8 mouse cellular contexts compared by ENCODE assay signal in the genomic region with DNA sequence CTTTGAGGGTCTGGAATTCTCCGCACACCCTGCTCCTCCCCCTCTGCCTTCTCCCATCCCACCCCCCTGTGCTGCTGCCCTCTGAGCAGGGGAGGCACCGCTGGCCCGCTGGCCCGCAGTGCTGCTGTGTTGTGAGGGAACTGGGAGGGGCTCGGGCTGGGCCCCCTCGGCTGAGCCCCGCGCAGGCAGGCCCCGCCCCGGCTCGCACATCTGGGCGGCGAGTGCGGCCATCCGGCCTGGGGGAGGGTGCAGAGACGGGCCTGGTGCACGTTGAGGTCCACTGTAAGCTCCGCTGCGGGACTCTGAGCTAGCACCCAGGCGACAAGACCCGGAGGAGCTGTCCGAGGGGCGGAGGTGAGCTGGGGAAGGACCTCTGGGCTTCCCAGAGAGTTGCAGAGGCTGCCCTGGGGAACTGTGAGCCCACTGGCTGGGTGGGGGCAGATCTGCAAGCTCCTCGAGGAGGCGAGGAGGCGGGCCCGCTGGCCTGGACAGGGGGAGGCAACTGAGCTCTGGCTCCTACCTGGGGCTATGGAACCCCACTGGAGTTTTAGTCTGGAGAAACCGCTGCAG. TPM values are rescaled to one million over a fixed set of nuclear protein-coding genes. Genes with fewer than 3 reads are reported as not detected.
A peak's percentile ranks its signal among the peaks of the same experiment; 100 is the strongest.
DNase-seq lines count a peak whose midpoint lies in the region; ATAC-seq and TF ChIP-seq lines count a peak whose summit lies in the region.

A gene (plus strand): TSS at position 120 of the 570 bp plus-strand sequence.

- H3K4me1 ChIP-seq in forebrain, embryonic 11.5 days (replicated peaks; ENCODE audit: control insufficient read depth, insufficient read depth, low read length), result peaks cover 9% of the 10 kb centered on the region; the same call in 1 of the 2 replicates
- peaks cover 5% of the 10 kb centered on the region; the same call in 1 of the 2 replicates for H3K4me1 ChIP-seq in heart, postnatal 0 days (ENCODE audit: control insufficient read depth, insufficient read depth)
- peaks cover 75% of the 10 kb centered on the region for H3K4me1 ChIP-seq in megakaryocyte, embryonic 14.5 days
- peaks cover 6% of the 10 kb centered on the region; the same call in 1 of the 2 replicates for H3K4me1 ChIP-seq in stomach, postnatal 0 days (replicated peaks; ENCODE audit: control insufficient read depth, insufficient read depth)

- no peaks in the 10 kb centered on the region for H3K27me3 ChIP-seq in forebrain, embryonic 11.5 days (ENCODE audit: control insufficient read depth, insufficient read depth, low read length)
- H3K27me3 ChIP-seq in heart, postnatal 0 days (ENCODE audit: control insufficient read depth, insufficient read depth, low read length), result 0 out of 2 replicates have a peak, but pooled peaks cover 5% of the 10 kb centered on the region
- H3K27me3 ChIP-seq in megakaryocyte, embryonic 14.5 days (replicated peaks), result peaks cover 47% of the 10 kb centered on the region
- H3K27me3 ChIP-seq in stomach, postnatal 0 days (ENCODE audit: control insufficient read depth, insufficient read depth, low read length), result no peaks in the 10 kb centered on the region

- WGBS in forebrain, embryonic 11.5 days, result under 1% methylated on average over 21 of the region's 28 CpGs
- WGBS in heart, postnatal 0 days, result 3% methylated on average over 24 of the region's 28 CpGs
- 2% methylated on average over 28 of the region's 28 CpGs for WGBS in stomach, postnatal 0 days

- H3K9ac ChIP-seq in forebrain, embryonic 11.5 days (ENCODE audit: low read length), result peak within 1 kb of the TSS; percentile 63
- peak within 1 kb of the TSS; percentile 76 for H3K9ac ChIP-seq in heart, postnatal 0 days (replicated peaks; ENCODE audit: low read depth, low read length)
- peak within 1 kb of the TSS; percentile 80 for H3K9ac ChIP-seq in stomach, postnatal 0 days (ENCODE audit: low read length)

- H3K36me3 ChIP-seq in forebrain, embryonic 11.5 days (ENCODE audit: control insufficient read depth, insufficient read depth, low read length), result no peaks in the 10 kb centered on the region
- H3K36me3 ChIP-seq in heart, postnatal 0 days (replicated peaks; ENCODE audit: control insufficient read depth, insufficient read depth, low read length), result no peaks in the 10 kb centered on the region
- no peaks in the 10 kb centered on the region for H3K36me3 ChIP-seq in megakaryocyte, embryonic 14.5 days (replicated peaks; ENCODE audit: low read length)
- no peaks in the 10 kb centered on the region for H3K36me3 ChIP-seq in stomach, postnatal 0 days (ENCODE audit: control insufficient read depth, insufficient read depth, low read length)

- peak within 1 kb of the TSS; percentile 87 for H3K4me2 ChIP-seq in forebrain, embryonic 11.5 days (ENCODE audit: low read depth, low read length, severe bottlenecking)
- H3K4me2 ChIP-seq in heart, postnatal 0 days (ENCODE audit: low read depth, low read length), result peak within 1 kb of the TSS; percentile 69
- peak within 1 kb of the TSS; percentile 75 for H3K4me2 ChIP-seq in stomach, postnatal 0 days (replicated peaks; ENCODE audit: low read depth)

- TF ChIP-seq EP300 in heart, postnatal 0 days (IDR thresholded peaks at IDR 0.05; ENCODE audit: low read depth), result no peak
- TF ChIP-seq EP300 in stomach, postnatal 0 days (optimal IDR thresholded peaks at IDR 0.05), result no peak

- no peak for TF ChIP-seq CTCF in heart, postnatal 0 days (IDR thresholded peaks at IDR 0.05; ENCODE audit: low read depth)
- no peak for TF ChIP-seq CTCF in stomach, postnatal 0 days (IDR thresholded peaks at IDR 0.05; ENCODE audit: low read depth)

- H3K27ac ChIP-seq in forebrain, embryonic 11.5 days (ENCODE audit: low read depth, low read length), result 0 out of 2 replicates have a peak within 1 kb of the TSS, but pooled peaks have one; percentile 5
- H3K27ac ChIP-seq in heart, postnatal 0 days (ENCODE audit: low read depth), result peak within 1 kb of the TSS; percentile 75
- H3K27ac ChIP-seq in stomach, postnatal 0 days (replicated peaks), result peak within 1 kb of the TSS; percentile 81

- ATAC-seq in forebrain, embryonic 11.5 days (replicated peaks; ENCODE audit: low FRiP score), result peak; percentile 88
- ATAC-seq in heart, postnatal 0 days (ENCODE audit: insufficient read depth, low read depth), result peak; percentile 89
- peak; percentile 78 for ATAC-seq in stomach, postnatal 0 days (ENCODE audit: low FRiP score, low TSS enrichment)

- no peak for DNase-seq in frontal cortex, adult 2 months (ENCODE audit: extremely low spot score in 1 of 2, low spot score in 1 of 2)
- DNase-seq in frontal cortex, postnatal 10 days (ENCODE audit: low spot score in 2 of 2), result no peak
- DNase-seq in forebrain, embryonic 11.5 days (ENCODE audit: low spot score), result peak; percentile 82
- peak; percentile 58 for DNase-seq in heart, postnatal 0 days (ENCODE audit: low spot score)
- DNase-seq in kidney, postnatal 25 days, result peak; percentile 65 to 82
- peak; percentile 67 for DNase-seq in stomach, postnatal 0 days (ENCODE audit: low spot score)
- DNase-seq in layer of hippocampus, adult 8-10 months (ENCODE audit: low spot score in 2 of 2), result no peak

- H3K4me3 ChIP-seq in forebrain, embryonic 11.5 days (ENCODE audit: low read depth, low read length), result peak within 1 kb of the TSS; percentile 45
- peak within 1 kb of the TSS; percentile 60 for H3K4me3 ChIP-seq in heart, postnatal 0 days (ENCODE audit: low read depth, low read length)
- peak within 1 kb of the TSS; percentile 89 for H3K4me3 ChIP-seq in megakaryocyte, embryonic 14.5 days (replicated peaks)
- H3K4me3 ChIP-seq in stomach, postnatal 0 days (ENCODE audit: low read depth, low read length), result peak within 1 kb of the TSS; percentile 62

- no peaks in the 10 kb centered on the region for H3K9me3 ChIP-seq in forebrain, embryonic 11.5 days (ENCODE audit: control insufficient read depth, low read length)
- H3K9me3 ChIP-seq in heart, postnatal 0 days (replicated peaks; ENCODE audit: control insufficient read depth, low read length), result no peaks in the 10 kb centered on the region
- no peaks in the 10 kb centered on the region for H3K9me3 ChIP-seq in megakaryocyte, embryonic 14.5 days
- H3K9me3 ChIP-seq in stomach, postnatal 0 days (ENCODE audit: control insufficient read depth, low read length), result no peaks in the 10 kb centered on the region

RNA-seq across cellular contexts. Expression of the gene that starts here (rescaled TPM):
- polyA plus RNA-seq in frontal cortex, adult 2 months (2012; rRNA removed), result 9.7 and 10.5 TPM in 2 replicates
- polyA plus RNA-seq in forebrain, embryonic 11.5 days (2014; fragmentation: Nextera tagmentation; extraction: Ambion mirVana), result 4.2 and 5.6 TPM in 2 replicates
- total RNA-seq in heart, postnatal 0 days (2014; rRNA removed; ENCODE audit: low replicate concordance), result 17.1 and 29.3 TPM in 2 replicates
- polyA plus RNA-seq in heart, postnatal 0 days (2015; fragmentation: Nextera tagmentation; extraction: Ambion mirVana), result 7.2 and 9.0 TPM in 2 replicates
- 0.36 TPM in 1 of 2 replicates, not detected in the other for polyA plus RNA-seq in megakaryocyte, embryonic 14.5 days (2012; ENCODE audit: insufficient read depth, low replicate concordance)
- 4.2 TPM in 2 replicates for polyA plus RNA-seq in stomach, postnatal 0 days (2015; fragmentation: Nextera tagmentation; extraction: Ambion mirVana)
- total RNA-seq in layer of hippocampus, adult 8-10 months (2022), result 10 to 100 TPM in 2 of 4 experiments, 1 to 10 TPM in 2; 8.8 to 11.8 (median 9.6) TPM

Comparison
In these comparisons a context has a peak if more than half of its experiments do, and no peak if none do; other contexts are left out.
1. DNase-seq: peak in forebrain, embryonic 11.5 days (single experiment), heart, postnatal 0 days (single experiment), kidney, postnatal 25 days (2 of 2) and stomach, postnatal 0 days (single experiment); none in frontal cortex, adult 2 months (0 of 2), frontal cortex, postnatal 10 days (0 of 2) and layer of hippocampus, adult 8-10 months (0 of 2).
2. H3K27ac ChIP-seq: peak in every context shown above with its lines; median percentile 81 in stomach, postnatal 0 days; 75 in heart, postnatal 0 days; 5 in forebrain, embryonic 11.5 days.
3. Peak in every context shown above with its lines, with median percentiles within 50 percentile points of each other: ATAC-seq, H3K4me2 ChIP-seq, H3K4me3 ChIP-seq and H3K9ac ChIP-seq.